Mouse (Mus musculus): ENCODE data around the gene Sstr1. TPM values are rescaled to one million over a fixed set of nuclear protein-coding genes. Genes with fewer than 3 reads are reported as not detected.
A peak's percentile ranks its signal among the peaks of the same experiment; 100 is the strongest.

The Sstr1 gene
- 0.11 and 0.51 TPM in 2 replicates for polyA plus RNA-seq (2016; fragmentation: Nextera tagmentation; extraction: Ambion mirVana)

GRCm38 (mm10) chr12:58211163-58212071 lies at the start of gene Sstr1:
Gene Sstr1, plus strand, starts transcription at chr12:58211772.
- Histone ChIP-seq H3K4me3 (peak within 1 kb of the TSS; percentile 59), H3K27me3 (ENCODE audit: low read depth, poor library complexity, severe bottlenecking) (peaks cover 77% of the 10 kb centered on the region), H3K9me3 (replicated peaks) (no peaks in the 10 kb centered on the region), H3K36me3 (no peaks in the 10 kb centered on the region), H3K27ac (replicated peaks) (no peak within 1 kb of the TSS), H3K4me1 (peaks cover 35% of the 10 kb centered on the region)
- peak; percentile 15 for DNase-seq (ENCODE audit: low spot score)
- 11% methylated on average over 21 of the region's 21 CpGs for WGBS

GRCm38 (mm10) chr12:58198810-58199209 lies 12.8 kb upstream of the Sstr1 start:
- Histone ChIP-seq H3K36me3 (no peaks in the 10 kb centered on the region), H3K4me1 (no peaks in the 10 kb centered on the region), H3K27ac (replicated peaks) (no peak overlapping the region), H3K27me3 (ENCODE audit: low read depth, poor library complexity, severe bottlenecking) (no peaks in the 10 kb centered on the region), H3K9me3 (replicated peaks) (no peaks in the 10 kb centered on the region), H3K4me3 (no peak overlapping the region)
- DNase-seq (ENCODE audit: low spot score), result no peak
- 88% methylated on average over 1 of the region's 1 CpGs for WGBS

- no peak for DNase-seq (ENCODE audit: low spot score)
- no peak overlapping the region for H3K4me3 ChIP-seq
- no peak overlapping the region for H3K27ac ChIP-seq (replicated peaks)
- no peaks in the 10 kb centered on the region for H3K9me3 ChIP-seq (replicated peaks)
- H3K27me3 ChIP-seq (ENCODE audit: low read depth, poor library complexity, severe bottlenecking), result no peaks in the 10 kb centered on the region
- H3K36me3 ChIP-seq, result no peaks in the 10 kb centered on the region
- H3K4me1 ChIP-seq, result no peaks in the 10 kb centered on the region
Observed at GRCm38 (mm10) chr12:58201190-58201589, 10.4 kb upstream of the Sstr1 start.

GRCm38 (mm10) chr12:58207956-58208355 lies 3.6 kb upstream of the Sstr1 start:
- Histone ChIP-seq H3K9me3 (replicated peaks) (no peaks in the 10 kb centered on the region), H3K36me3 (no peaks in the 10 kb centered on the region), H3K4me3 (no peak overlapping the region), H3K27me3 (ENCODE audit: low read depth, poor library complexity, severe bottlenecking) (peaks cover 43% of the 10 kb centered on the region), H3K4me1 (peaks cover 16% of the 10 kb centered on the region), H3K27ac (replicated peaks) (no peak overlapping the region)
- no peak for DNase-seq (ENCODE audit: low spot score)
- WGBS, result 98% methylated on average over 1 of the region's 1 CpGs

GRCm38 (mm10) chr12:58212261-58212923 lies 820 bp downstream of the Sstr1 start:
- peaks cover 86% of the 10 kb centered on the region for H3K27me3 ChIP-seq (ENCODE audit: low read depth, poor library complexity, severe bottlenecking)
- under 1% methylated on average over 39 of the region's 39 CpGs for WGBS

GRCm38 (mm10) chr12:58212924-58213450 lies 1.4 kb downstream of the Sstr1 start:
- WGBS, result 2% methylated on average over 29 of the region's 29 CpGs
- H3K4me3 ChIP-seq, result peak overlapping the region; percentile 59
- no peak overlapping the region for H3K27ac ChIP-seq (replicated peaks)
- peak; percentile 48 for DNase-seq (ENCODE audit: low spot score)
- H3K9me3 ChIP-seq (replicated peaks), result no peaks in the 10 kb centered on the region
- H3K4me1 ChIP-seq, result peaks cover 35% of the 10 kb centered on the region
- H3K27me3 ChIP-seq (ENCODE audit: low read depth, poor library complexity, severe bottlenecking), result peaks cover 90% of the 10 kb centered on the region
- no peaks in the 10 kb centered on the region for H3K36me3 ChIP-seq

More at GRCm38 (mm10) chr12:58212261-58212923, 820 bp downstream of the Sstr1 start:
- peak; percentile 60 for DNase-seq (ENCODE audit: low spot score)
- H3K27ac ChIP-seq (replicated peaks), result no peak overlapping the region
- peak overlapping the region; percentile 59 for H3K4me3 ChIP-seq
- no peaks in the 10 kb centered on the region for H3K36me3 ChIP-seq
- no peaks in the 10 kb centered on the region for H3K9me3 ChIP-seq (replicated peaks)
- H3K4me1 ChIP-seq, result peaks cover 35% of the 10 kb centered on the region

- no peak overlapping the region for H3K27ac ChIP-seq (replicated peaks)
- H3K4me1 ChIP-seq, result peaks cover 35% of the 10 kb centered on the region
- peak overlapping the region; percentile 59 for H3K4me3 ChIP-seq
- H3K27me3 ChIP-seq (ENCODE audit: low read depth, poor library complexity, severe bottlenecking), result peaks cover 87% of the 10 kb centered on the region
- no peaks in the 10 kb centered on the region for H3K36me3 ChIP-seq
- under 1% methylated on average over 39 of the region's 40 CpGs for WGBS
- H3K9me3 ChIP-seq (replicated peaks), result no peaks in the 10 kb centered on the region
- peak; percentile 63 for DNase-seq (ENCODE audit: low spot score)
Observed at GRCm38 (mm10) chr12:58213451-58214288, 2.1 kb downstream of the Sstr1 start.

GRCm38 (mm10) chr12:58214289-58215136 lies 2.9 kb downstream of the Sstr1 start:
- DNase-seq (ENCODE audit: low spot score), result peak; percentile 43
- WGBS, result 2% methylated on average over 13 of the region's 13 CpGs
- H3K27me3 ChIP-seq (ENCODE audit: low read depth, poor library complexity, severe bottlenecking), result peaks cover 78% of the 10 kb centered on the region

GRCm38 (mm10) chr12:58216218-58216617 lies 4.6 kb downstream of the Sstr1 start:
- H3K27me3 ChIP-seq (ENCODE audit: low read depth, poor library complexity, severe bottlenecking), result peaks cover 64% of the 10 kb centered on the region
- 64% methylated on average over 2 of the region's 2 CpGs for WGBS
- H3K4me3 ChIP-seq, result no peak overlapping the region
- no peak overlapping the region for H3K27ac ChIP-seq (replicated peaks)
- DNase-seq (ENCODE audit: low spot score), result no peak
- H3K36me3 ChIP-seq, result no peaks in the 10 kb centered on the region
- peaks cover 34% of the 10 kb centered on the region for H3K4me1 ChIP-seq
- H3K9me3 ChIP-seq (replicated peaks), result no peaks in the 10 kb centered on the region

More at GRCm38 (mm10) chr12:58214289-58215136, 2.9 kb downstream of the Sstr1 start:
- Histone ChIP-seq H3K4me3 (peak overlapping the region; percentile 59), H3K36me3 (no peaks in the 10 kb centered on the region), H3K27ac (replicated peaks) (no peak overlapping the region), H3K9me3 (replicated peaks) (no peaks in the 10 kb centered on the region), H3K4me1 (peaks cover 35% of the 10 kb centered on the region)

GRCm38 (mm10) chr12:58219078-58219477 lies 7.5 kb downstream of the Sstr1 start:
- Histone ChIP-seq H3K4me1 (peaks cover 8% of the 10 kb centered on the region), H3K4me3 (no peak overlapping the region), H3K36me3 (no peaks in the 10 kb centered on the region), H3K27me3 (ENCODE audit: low read depth, poor library complexity, severe bottlenecking) (peaks cover 35% of the 10 kb centered on the region), H3K27ac (replicated peaks) (no peak overlapping the region), H3K9me3 (replicated peaks) (no peaks in the 10 kb centered on the region)
- WGBS, result 91% methylated on average over 3 of the region's 3 CpGs
- no peak for DNase-seq (ENCODE audit: low spot score)

- no peaks in the 10 kb centered on the region for H3K9me3 ChIP-seq (replicated peaks)
- no peak overlapping the region for H3K4me3 ChIP-seq
- 84% methylated on average over 5 of the region's 5 CpGs for WGBS
- no peaks in the 10 kb centered on the region for H3K36me3 ChIP-seq
- no peaks in the 10 kb centered on the region for H3K4me1 ChIP-seq
- no peaks in the 10 kb centered on the region for H3K27me3 ChIP-seq (ENCODE audit: low read depth, poor library complexity, severe bottlenecking)
- DNase-seq (ENCODE audit: low spot score), result no peak
- H3K27ac ChIP-seq (replicated peaks), result no peak overlapping the region
Observed at GRCm38 (mm10) chr12:58225644-58226043, 14.1 kb downstream of the Sstr1 start.

Measured in midbrain, embryonic 10.5 days (tissue).